Mouse (Mus musculus) embryonic fibroblast, embryonic 13.5 days (primary cell): Measurements from ENCODE around the gene Dusp12. TPM values are rescaled to one million over a fixed set of nuclear protein-coding genes. Genes with fewer than 3 reads are reported as not detected.
A peak's percentile ranks its signal among the peaks of the same experiment; 100 is the strongest.

Experiments used
- H3K27ac ChIP-seq: 2 replicates; pipeline ENCODE4 v1.5.1; 2012; ENCODE audit warnings: low read length, control low read depth, inconsistent platforms; ENCODE audit not compliant: insufficient read depth
- H3K4me1 ChIP-seq: 2 replicates; pipeline ENCODE4 v1.6.1; 2011; ENCODE audit warnings: low read length; ENCODE audit not compliant: control insufficient read depth, insufficient read depth
- H3K4me3 ChIP-seq: 2 replicates; pipeline ENCODE4 v1.5.1; 2011; ENCODE audit warnings: mild to moderate bottlenecking, control low read depth, low read length; ENCODE audit not compliant: insufficient read depth
- CTCF ChIP-seq: IDR thresholded peaks from 2 replicates; pipeline ENCODE4 v1.5.1; 2011; ENCODE audit warnings: mild to moderate bottlenecking, control low read depth, low read length, moderate library complexity, borderline replicate concordance; ENCODE audit not compliant: insufficient read depth
- POLR2A ChIP-seq: IDR thresholded peaks from 2 replicates; pipeline ENCODE4 v1.6.1; 2011; ENCODE audit warnings: low read depth, mild to moderate bottlenecking, control low read depth, low read length, moderate library complexity
- polyA plus RNA-seq: library from polyadenylated mRNA; stranded (reverse); fragments of >200 nt; gene quantifications from 2 replicates; pipeline ENCODE4 v1.2.4, GENCODE M21; 2011; ENCODE audit warnings: low read depth; ENCODE audit not compliant: missing spikeins, insufficient read length

Dusp12 gene
- polyA plus RNA-seq, 1 experiment, result 28.4 TPM

DNA sequence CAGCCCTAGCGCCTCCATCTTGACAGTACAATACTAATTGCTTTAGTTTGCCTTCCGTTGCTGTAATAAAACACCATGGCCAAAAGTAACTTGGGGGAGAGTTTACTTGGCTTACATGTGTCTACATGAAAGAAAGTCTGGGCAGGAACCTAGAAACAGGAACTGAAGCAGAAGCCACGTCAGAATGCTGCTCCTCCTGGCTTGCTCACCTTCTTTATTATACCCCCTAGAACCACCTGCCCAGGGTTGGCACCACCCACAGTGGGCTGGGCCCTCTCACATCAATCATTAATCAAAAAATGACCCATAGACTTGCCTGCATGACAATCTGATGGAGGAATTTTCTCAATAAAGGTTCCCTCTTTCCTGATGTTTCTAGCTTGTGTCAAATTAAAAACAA, 20.6 kb downstream of the Dusp12 start:
- TF ChIP-seq POLR2A, result no peak
- TF ChIP-seq CTCF, result no peak
- no peak overlapping the region for H3K4me3 ChIP-seq
- no peak overlapping the region for H3K27ac ChIP-seq
- H3K4me1 ChIP-seq, result no peaks in the 10 kb centered on the region

GRCm38 (mm10) chr1:170864234-170864633, 21.1 kb downstream of the Dusp12 start:
- TF ChIP-seq POLR2A (no peak), CTCF (no peak)
- no peak overlapping the region for H3K4me3 ChIP-seq
- no peaks in the 10 kb centered on the region for H3K4me1 ChIP-seq
- H3K27ac ChIP-seq, result no peak overlapping the region

GRCm38 (mm10) chr1:170863033-170863432, 22.3 kb downstream of the Dusp12 start:
- TF ChIP-seq POLR2A (no peak), CTCF (no peak)
- no peaks in the 10 kb centered on the region for H3K4me1 ChIP-seq
- no peak overlapping the region for H3K4me3 ChIP-seq
- no peak overlapping the region for H3K27ac ChIP-seq

DNA sequence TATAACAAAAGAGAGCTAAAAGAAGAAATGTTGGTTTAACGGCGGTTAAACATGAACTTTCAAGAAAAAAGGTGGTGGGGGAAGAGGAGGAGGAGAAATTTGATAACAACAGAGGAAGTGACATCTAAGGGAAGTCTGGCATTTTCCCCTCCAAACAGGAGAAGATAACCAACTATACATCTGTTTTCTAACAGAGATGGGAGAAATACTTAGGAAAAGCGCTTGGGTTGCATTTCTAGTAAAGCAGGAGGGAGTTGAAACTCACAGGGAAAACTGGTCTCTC, 23.0 kb downstream of the Dusp12 start:
- Histone ChIP-seq H3K4me3 (no peak overlapping the region), H3K4me1 (no peaks in the 10 kb centered on the region), H3K27ac (no peak overlapping the region)
- TF ChIP-seq CTCF, result no peak
- TF ChIP-seq POLR2A, result no peak

DNA sequence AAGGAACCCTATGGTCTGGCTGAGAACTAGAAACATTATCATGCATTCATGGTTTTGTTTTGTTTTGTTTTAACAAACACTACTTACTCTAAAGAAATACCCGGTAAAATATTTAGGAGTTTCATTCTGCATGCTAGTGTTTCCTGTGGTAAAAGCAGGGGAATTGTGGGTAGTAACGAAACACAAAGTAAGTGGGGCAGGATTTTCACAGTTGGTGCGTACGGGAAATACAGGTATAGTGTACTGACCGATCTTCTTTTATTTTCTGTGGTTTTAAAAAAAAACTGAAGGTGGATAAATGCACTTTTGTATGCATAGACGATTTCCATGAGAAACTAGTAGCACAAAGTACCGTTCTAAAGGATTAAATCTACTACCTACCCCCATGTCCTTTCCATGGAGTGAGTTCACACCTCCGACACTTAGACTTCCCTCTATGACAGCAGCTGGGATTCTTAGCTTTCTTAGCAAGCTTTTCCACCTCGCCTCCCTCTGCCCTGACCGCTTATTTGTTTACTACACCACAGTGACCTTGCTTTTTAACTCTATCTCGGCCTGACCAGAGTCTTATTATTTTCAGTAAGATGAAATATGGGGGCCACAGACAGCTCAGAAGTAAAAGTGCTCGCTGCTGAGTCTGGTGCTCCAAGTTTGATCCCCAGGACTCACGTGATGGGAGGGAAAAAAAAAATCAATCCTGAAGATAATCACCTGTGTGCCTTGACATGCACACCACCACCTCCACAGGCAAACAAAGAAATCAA, 23.5 kb downstream of the Dusp12 start:
- Histone ChIP-seq H3K4me3 (no peak overlapping the region), H3K27ac (no peak overlapping the region), H3K4me1 (no peaks in the 10 kb centered on the region)
- no peak for TF ChIP-seq CTCF
- TF ChIP-seq POLR2A, result no peak

GRCm38 (mm10) chr1:170858872-170859271, 26.5 kb downstream of the Dusp12 start:
- Histone ChIP-seq H3K27ac (no peak overlapping the region), H3K4me3 (no peak overlapping the region), H3K4me1 (peaks cover 2% of the 10 kb centered on the region; the same call in 1 of the 2 replicates)
- TF ChIP-seq POLR2A, result no peak
- TF ChIP-seq CTCF, result no peak

GRCm38 (mm10) chr1:170857369-170857768, 28.0 kb downstream of the Dusp12 start:
- TF ChIP-seq CTCF, result no peak
- no peak for TF ChIP-seq POLR2A
- peaks cover 6% of the 10 kb centered on the region for H3K4me1 ChIP-seq
- no peak overlapping the region for H3K4me3 ChIP-seq
- H3K27ac ChIP-seq, result no peak overlapping the region

DNA sequence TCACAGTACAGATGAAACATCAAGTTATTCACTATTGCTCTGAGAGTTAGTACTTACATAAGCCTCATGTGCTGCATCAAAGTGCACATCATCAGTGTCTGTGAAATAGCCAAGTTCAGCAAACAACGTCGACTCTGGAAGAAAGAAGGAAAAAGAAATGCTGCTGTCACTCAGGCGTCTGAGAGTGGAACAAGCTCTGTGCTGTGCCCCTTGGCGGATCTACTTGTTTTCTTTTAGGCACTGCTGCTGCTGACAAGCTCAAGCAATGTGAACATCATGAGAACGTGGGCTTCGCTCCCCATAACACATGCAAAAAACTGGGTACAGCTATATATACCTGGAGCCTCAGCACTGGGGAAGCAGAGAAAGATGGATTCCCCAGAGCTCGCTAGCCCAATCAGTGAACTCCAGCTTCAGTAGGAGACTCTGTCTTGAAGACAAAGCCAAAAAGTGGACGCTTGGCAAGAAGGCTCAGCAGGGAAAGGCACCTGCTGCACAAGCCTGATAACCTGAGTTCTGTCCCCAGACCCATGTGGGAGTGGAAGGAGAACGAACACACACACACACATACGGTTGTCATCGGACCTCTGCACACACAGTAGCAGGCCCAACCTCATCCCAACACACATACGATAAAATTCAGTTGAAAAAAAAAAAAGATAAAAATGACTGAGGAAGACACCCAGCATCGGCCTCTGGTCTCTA, 30.1 kb downstream of the Dusp12 start:
- TF ChIP-seq POLR2A, result no peak
- TF ChIP-seq CTCF, result no peak
- H3K4me3 ChIP-seq, result no peak overlapping the region
- no peak overlapping the region; the same call in 1 of the 2 replicates for H3K27ac ChIP-seq
- H3K4me1 ChIP-seq, result peaks cover 6% of the 10 kb centered on the region

DNA sequence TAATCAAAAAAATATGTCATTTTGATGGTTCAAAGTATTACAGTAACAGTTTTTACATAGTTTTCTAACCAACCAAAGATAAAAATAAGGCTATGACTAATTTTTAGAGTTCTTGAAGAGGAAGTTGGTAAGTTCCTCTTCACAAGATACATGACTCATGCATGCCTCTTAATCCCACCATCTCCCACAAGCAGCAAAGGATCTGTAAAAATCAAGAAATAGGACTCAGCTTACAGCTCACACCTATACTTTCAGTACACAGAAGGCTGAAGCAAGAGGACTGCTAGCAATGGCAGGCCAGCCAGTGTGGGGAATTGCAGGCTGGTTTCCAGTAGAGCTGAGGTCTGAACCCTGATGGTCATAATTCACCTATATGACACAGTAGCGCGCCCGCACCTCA, 31.7 kb downstream of the Dusp12 start:
- no peak for TF ChIP-seq POLR2A
- no peak for TF ChIP-seq CTCF
- H3K4me3 ChIP-seq, result no peak overlapping the region
- H3K27ac ChIP-seq, result peak overlapping the region; percentile 88
- peaks cover 6% of the 10 kb centered on the region for H3K4me1 ChIP-seq

DNA sequence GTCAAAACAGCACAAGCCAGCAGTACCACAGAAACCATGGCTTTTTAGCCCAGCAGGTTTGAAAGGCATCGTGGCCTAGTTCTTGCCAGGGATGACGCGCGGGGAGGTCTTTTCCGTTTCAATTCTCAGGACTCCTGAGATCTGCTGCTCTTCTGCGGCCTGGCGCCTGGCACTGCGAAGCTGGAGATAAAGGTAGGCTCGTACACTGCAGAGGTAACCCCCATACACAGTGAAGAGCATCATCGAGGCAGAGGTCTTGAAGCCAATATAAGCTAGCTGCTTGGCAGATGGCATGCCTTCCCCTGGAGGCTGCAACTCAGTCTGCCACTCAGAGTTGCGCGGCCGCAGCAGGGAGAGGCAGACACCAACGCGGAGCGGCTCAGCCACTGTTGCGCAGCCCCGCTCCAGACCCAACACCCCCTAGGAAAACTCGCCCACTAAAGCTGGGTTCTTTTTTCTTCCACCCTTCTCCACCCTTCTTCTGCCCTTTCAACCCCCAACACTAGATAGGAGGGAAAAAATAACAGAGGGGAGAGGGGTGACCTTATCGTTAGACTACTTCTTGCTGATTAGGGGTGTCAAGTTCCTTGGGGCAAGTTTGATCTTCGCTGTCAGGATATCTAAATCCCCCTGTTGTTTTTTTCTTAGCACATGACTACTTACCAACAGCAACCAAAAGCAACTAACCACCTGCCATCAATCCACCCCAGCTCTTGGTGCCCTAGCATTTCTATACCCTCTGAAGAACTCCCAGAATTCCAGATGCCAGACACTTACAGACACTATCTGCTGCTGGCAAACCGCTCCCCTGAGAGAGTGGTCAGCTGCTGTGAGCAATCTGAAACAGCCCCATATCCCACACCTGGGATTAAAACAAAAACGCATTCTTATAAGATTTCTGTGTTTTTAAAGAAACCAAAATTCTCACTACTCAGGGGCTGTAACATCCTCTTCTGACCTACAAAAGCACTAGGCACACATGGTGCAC, 34.4 kb downstream of the Dusp12 start:
- H3K27ac ChIP-seq, result no peak overlapping the region
- H3K4me3 ChIP-seq, result no peak overlapping the region
- peaks cover 4% of the 10 kb centered on the region; the same call in 1 of the 2 replicates for H3K4me1 ChIP-seq
- TF ChIP-seq POLR2A (no peak), CTCF (no peak)
